Mouse (Mus musculus): Measurements from ENCODE around the gene Apba1. TPM values are rescaled to one million over a fixed set of nuclear protein-coding genes. Genes with fewer than 3 reads are reported as not detected.

Gene Apba1
- polyA plus RNA-seq, 1 experiment from 2014 or later = 0.46 TPM

DNA sequence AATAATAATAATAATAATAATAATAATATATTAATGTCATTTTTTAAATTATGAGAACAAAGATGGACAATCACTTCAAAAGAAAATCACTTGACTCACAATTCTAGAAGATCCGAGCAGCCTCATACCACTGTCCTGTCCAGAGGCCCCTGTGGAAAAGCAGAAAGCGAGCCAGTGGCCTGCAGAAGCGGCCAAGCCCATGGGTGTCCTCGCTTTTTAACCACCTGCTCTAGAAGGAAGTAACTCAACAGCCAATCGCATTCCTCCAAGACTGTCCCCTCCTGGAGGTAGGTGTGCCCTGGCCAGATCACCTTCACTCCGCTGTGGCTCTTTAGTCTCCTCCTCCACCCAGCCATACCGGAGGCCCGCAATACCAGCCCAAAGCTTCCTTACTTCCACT, 196.8 kb downstream of the Apba1 start:
- Histone ChIP-seq H3K4me1 (ENCODE audit: control insufficient read depth in 2 of 2, insufficient read depth in 2 of 2, low read length in 2 of 2) (peaks cover 29 to 30% of the 10 kb centered on the region in 2 experiments), H3K9me3 (ENCODE audit: control insufficient read depth, low read length) (no peaks in the 10 kb centered on the region), H3K9ac (ENCODE audit: low read length) (no peak overlapping the region), H3K36me3 (ENCODE audit: control insufficient read depth, insufficient read depth, low read length) (no peaks in the 10 kb centered on the region), H3K27me3 (ENCODE audit: control insufficient read depth, insufficient read depth, low read length) (no peaks in the 10 kb centered on the region), H3K27ac (replicated peaks in 1 of 2; ENCODE audit: control insufficient read depth in 1 of 2, insufficient read depth in 1 of 2, low read depth in 2 of 2, low read length in 2 of 2) (no peak overlapping the region), H3K4me3 (ENCODE audit: control insufficient read depth in 1 of 2, insufficient read depth in 1 of 2, low read depth in 1 of 2, low read length in 2 of 2) (no peak overlapping the region), H3K4me2 (ENCODE audit: low read length) (no peak overlapping the region)
- no peak for ATAC-seq (ENCODE audit: insufficient number of reproducible peaks, insufficient read depth, low FRiP score, low read depth)
- 72% methylated on average over 8 of the region's 8 CpGs for WGBS

GRCm38 (mm10) chr19:23956299-23956975, 197.8 kb downstream of the Apba1 start:
- Histone ChIP-seq H3K27me3 (ENCODE audit: control insufficient read depth, insufficient read depth, low read length) (no peaks in the 10 kb centered on the region), H3K9me3 (ENCODE audit: control insufficient read depth, low read length) (no peaks in the 10 kb centered on the region), H3K9ac (ENCODE audit: low read length) (no peak overlapping the region), H3K4me1 (ENCODE audit: control insufficient read depth in 2 of 2, insufficient read depth in 2 of 2, low read length in 2 of 2) (peaks cover 31 to 32% of the 10 kb centered on the region in 2 experiments), H3K4me3 (ENCODE audit: control insufficient read depth in 1 of 2, insufficient read depth in 1 of 2, low read depth in 1 of 2, low read length in 2 of 2) (no peak overlapping the region), H3K4me2 (ENCODE audit: low read length) (no peak overlapping the region), H3K27ac (replicated peaks in 1 of 2; ENCODE audit: control insufficient read depth in 1 of 2, insufficient read depth in 1 of 2, low read depth in 2 of 2, low read length in 2 of 2) (no peak overlapping the region), H3K36me3 (ENCODE audit: control insufficient read depth, insufficient read depth, low read length) (no peaks in the 10 kb centered on the region)
- WGBS = 38% methylated on average over 17 of the region's 17 CpGs
- no peak for ATAC-seq (ENCODE audit: insufficient number of reproducible peaks, insufficient read depth, low FRiP score, low read depth)

- Histone ChIP-seq H3K36me3 (ENCODE audit: control insufficient read depth, insufficient read depth, low read length) (no peaks in the 10 kb centered on the region), H3K4me2 (ENCODE audit: low read length) (0 out of 2 replicates have a peak overlapping the region, but pooled peaks have one; percentile 13), H3K27ac (replicated peaks in 1 of 2; ENCODE audit: control insufficient read depth in 1 of 2, insufficient read depth in 1 of 2, low read depth in 2 of 2, low read length in 2 of 2) (0 out of 4 replicates have a peak overlapping the region, but pooled peaks of 1 of the 2 experiments have one; percentile 9), H3K4me3 (ENCODE audit: control insufficient read depth in 1 of 2, insufficient read depth in 1 of 2, low read depth in 1 of 2, low read length in 2 of 2) (no peak overlapping the region), H3K4me1 (ENCODE audit: control insufficient read depth in 2 of 2, insufficient read depth in 2 of 2, low read length in 2 of 2) (peaks cover 35% of the 10 kb centered on the region in 2 experiments), H3K9me3 (ENCODE audit: control insufficient read depth, low read length) (no peaks in the 10 kb centered on the region), H3K27me3 (ENCODE audit: control insufficient read depth, insufficient read depth, low read length) (no peaks in the 10 kb centered on the region), H3K9ac (ENCODE audit: low read length) (no peak overlapping the region)
- ATAC-seq (ENCODE audit: insufficient number of reproducible peaks, insufficient read depth, low FRiP score, low read depth) = no peak
- 35% methylated on average over 7 of the region's 7 CpGs for WGBS
Measured at GRCm38 (mm10) chr19:23957563-23957962, 198.9 kb downstream of the Apba1 start.

DNA sequence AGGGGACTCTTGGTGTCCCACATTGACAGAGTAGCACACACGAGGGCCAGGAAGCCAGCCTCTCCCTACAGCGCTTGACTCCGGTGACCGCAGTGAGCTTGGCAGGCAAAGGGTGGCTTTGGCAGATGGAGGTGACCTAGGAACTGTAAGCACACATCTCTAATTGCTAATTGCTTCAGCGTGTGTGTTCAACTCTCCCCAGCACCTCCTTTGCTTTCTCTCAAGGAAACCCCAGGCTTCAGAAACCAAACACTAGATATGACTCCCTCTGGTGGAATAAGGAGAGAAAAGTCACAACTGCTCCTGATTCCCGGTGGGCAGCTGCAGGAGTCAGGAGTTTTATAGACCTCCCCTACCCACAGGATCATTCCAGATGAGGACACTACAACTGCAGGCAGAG, 200.2 kb downstream of the Apba1 start:
- H3K27me3 ChIP-seq (ENCODE audit: control insufficient read depth, insufficient read depth, low read length) = no peaks in the 10 kb centered on the region
- H3K4me3 ChIP-seq (ENCODE audit: control insufficient read depth in 1 of 2, insufficient read depth in 1 of 2, low read depth in 1 of 2, low read length in 2 of 2) = no peak overlapping the region
- peaks cover 35% of the 10 kb centered on the region in 2 experiments for H3K4me1 ChIP-seq (ENCODE audit: control insufficient read depth in 2 of 2, insufficient read depth in 2 of 2, low read length in 2 of 2)
- H3K36me3 ChIP-seq (ENCODE audit: control insufficient read depth, insufficient read depth, low read length) = no peaks in the 10 kb centered on the region
- ATAC-seq (ENCODE audit: insufficient number of reproducible peaks, insufficient read depth, low FRiP score, low read depth) = no peak
- H3K4me2 ChIP-seq (ENCODE audit: low read length) = no peak overlapping the region
- WGBS = 49% methylated on average over 6 of the region's 6 CpGs
- H3K9me3 ChIP-seq (ENCODE audit: control insufficient read depth, low read length) = no peaks in the 10 kb centered on the region
- no peak overlapping the region for H3K9ac ChIP-seq (ENCODE audit: low read length)
- no peak overlapping the region for H3K27ac ChIP-seq (replicated peaks in 1 of 2; ENCODE audit: control insufficient read depth in 1 of 2, insufficient read depth in 1 of 2, low read depth in 2 of 2, low read length in 2 of 2)

GRCm38 (mm10) chr19:23959870-23960269, 201.2 kb downstream of the Apba1 start:
- no peak overlapping the region for H3K9ac ChIP-seq (ENCODE audit: low read length)
- no peak overlapping the region for H3K4me3 ChIP-seq (ENCODE audit: control insufficient read depth in 1 of 2, insufficient read depth in 1 of 2, low read depth in 1 of 2, low read length in 2 of 2)
- H3K36me3 ChIP-seq (ENCODE audit: control insufficient read depth, insufficient read depth, low read length) = no peaks in the 10 kb centered on the region
- 41% methylated on average over 7 of the region's 7 CpGs for WGBS
- H3K4me1 ChIP-seq (ENCODE audit: control insufficient read depth in 2 of 2, insufficient read depth in 2 of 2, low read length in 2 of 2) = peaks cover 42 to 44% of the 10 kb centered on the region in 2 experiments
- H3K27me3 ChIP-seq (ENCODE audit: control insufficient read depth, insufficient read depth, low read length) = no peaks in the 10 kb centered on the region
- no peak overlapping the region for H3K27ac ChIP-seq (replicated peaks in 1 of 2; ENCODE audit: control insufficient read depth in 1 of 2, insufficient read depth in 1 of 2, low read depth in 2 of 2, low read length in 2 of 2)
- no peaks in the 10 kb centered on the region for H3K9me3 ChIP-seq (ENCODE audit: control insufficient read depth, low read length)
- H3K4me2 ChIP-seq (ENCODE audit: low read length) = no peak overlapping the region
- 0 out of 2 replicates have a peak, but pooled peaks have one; percentile 20 for ATAC-seq (ENCODE audit: insufficient number of reproducible peaks, insufficient read depth, low FRiP score, low read depth)

- H3K36me3 ChIP-seq (ENCODE audit: control insufficient read depth, insufficient read depth, low read length) = no peaks in the 10 kb centered on the region
- ATAC-seq (ENCODE audit: insufficient number of reproducible peaks, insufficient read depth, low FRiP score, low read depth) = no peak
- H3K9ac ChIP-seq (ENCODE audit: low read length) = no peak overlapping the region
- no peak overlapping the region for H3K4me3 ChIP-seq (ENCODE audit: control insufficient read depth in 1 of 2, insufficient read depth in 1 of 2, low read depth in 1 of 2, low read length in 2 of 2)
- H3K4me1 ChIP-seq (ENCODE audit: control insufficient read depth in 2 of 2, insufficient read depth in 2 of 2, low read length in 2 of 2) = peaks cover 42 to 44% of the 10 kb centered on the region in 2 experiments
- 59% methylated on average over 3 of the region's 3 CpGs for WGBS
- H3K27me3 ChIP-seq (ENCODE audit: control insufficient read depth, insufficient read depth, low read length) = no peaks in the 10 kb centered on the region
- no peaks in the 10 kb centered on the region for H3K9me3 ChIP-seq (ENCODE audit: control insufficient read depth, low read length)
- no peak overlapping the region for H3K4me2 ChIP-seq (ENCODE audit: low read length)
- H3K27ac ChIP-seq (replicated peaks in 1 of 2; ENCODE audit: control insufficient read depth in 1 of 2, insufficient read depth in 1 of 2, low read depth in 2 of 2, low read length in 2 of 2) = 0 out of 4 replicates have a peak overlapping the region, but pooled peaks of 1 of the 2 experiments have one; percentile 38
Measured at GRCm38 (mm10) chr19:23960275-23960674, 201.6 kb downstream of the Apba1 start.

DNA sequence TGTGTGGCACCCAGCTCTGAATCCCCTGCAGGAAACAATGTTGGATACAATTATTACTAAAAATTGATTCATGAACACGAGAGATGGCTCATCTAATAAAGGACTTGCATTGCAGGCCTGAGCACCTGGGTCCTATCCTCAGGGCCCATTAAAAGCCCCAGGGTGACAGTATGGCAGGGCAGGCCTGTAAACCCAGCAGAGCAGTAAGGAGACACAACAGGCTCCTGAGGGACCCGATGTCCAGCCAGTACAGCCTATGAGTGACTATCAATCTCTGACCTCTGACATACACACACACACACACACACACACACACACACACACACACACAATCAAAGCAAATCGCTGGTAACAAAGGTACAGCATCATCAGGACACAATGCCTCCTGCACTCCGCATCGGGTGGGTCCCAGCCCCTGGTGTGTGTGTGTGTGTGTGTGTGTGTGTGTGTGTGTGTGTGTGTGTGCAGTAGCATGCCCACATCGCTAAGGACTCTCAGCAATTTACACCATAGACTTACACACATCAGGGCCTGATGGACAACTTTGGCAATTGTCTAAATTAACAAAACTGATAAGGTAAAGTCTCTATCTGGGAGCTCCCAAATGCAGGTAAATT, 202.3 kb downstream of the Apba1 start:
- no peak for ATAC-seq (ENCODE audit: insufficient number of reproducible peaks, insufficient read depth, low FRiP score, low read depth)

More for the DNA sequence above, 202.3 kb downstream of the Apba1 start:
- Histone ChIP-seq H3K9me3 (ENCODE audit: control insufficient read depth, low read length) (no peaks in the 10 kb centered on the region), H3K27ac (replicated peaks in 1 of 2; ENCODE audit: control insufficient read depth in 1 of 2, insufficient read depth in 1 of 2, low read depth in 2 of 2, low read length in 2 of 2) (0 out of 4 replicates have a peak overlapping the region, but pooled peaks of 1 of the 2 experiments have one; percentile 38), H3K4me1 (ENCODE audit: control insufficient read depth in 2 of 2, insufficient read depth in 2 of 2, low read length in 2 of 2) (peaks cover 39 to 40% of the 10 kb centered on the region in 2 experiments), H3K36me3 (ENCODE audit: control insufficient read depth, insufficient read depth, low read length) (no peaks in the 10 kb centered on the region), H3K4me3 (ENCODE audit: control insufficient read depth in 1 of 2, insufficient read depth in 1 of 2, low read depth in 1 of 2, low read length in 2 of 2) (no peak overlapping the region), H3K9ac (ENCODE audit: low read length) (no peak overlapping the region), H3K4me2 (ENCODE audit: low read length) (no peak overlapping the region), H3K27me3 (ENCODE audit: control insufficient read depth, insufficient read depth, low read length) (no peaks in the 10 kb centered on the region)
- WGBS = 91% methylated on average over 6 of the region's 6 CpGs

All from heart, embryonic 14.5 days (tissue).